Mouse (Mus musculus) stomach, postnatal 0 days (tissue): ENCODE measurements around the gene Mon2. TPM values are rescaled to one million over a fixed set of nuclear protein-coding genes. Genes with fewer than 3 reads are reported as not detected.

Source experiments
- ATAC-seq: fragments of 200-750 bp; cut with Nextera tagmentation; 2 replicates; pipeline ENCODE4 v1.8.0; 2017; ENCODE audit not compliant: low FRiP score, low TSS enrichment
- DNase-seq: peaks from one replicate; pipeline ENCODE4 v3.0.0-alpha.2; 2016; ENCODE audit warnings: low spot score
- H3K27ac ChIP-seq: fragments of 300-500 bp; sonication (generic); replicated peaks from 2 replicates; pipeline ENCODE4 v1.5.1; 2014; ENCODE audit warnings: mild to moderate bottlenecking, control low read depth
- H3K27me3 ChIP-seq: fragments of 300-500 bp; sonication (generic); 2 replicates; pipeline ENCODE4 v1.6.1; 2014; ENCODE audit warnings: low read length; ENCODE audit not compliant: control insufficient read depth, insufficient read depth
- H3K36me3 ChIP-seq: fragments of 300-500 bp; sonication (generic); 2 replicates; pipeline ENCODE4 v1.6.1; 2014; ENCODE audit warnings: low read length, mixed read lengths; ENCODE audit not compliant: control insufficient read depth, insufficient read depth
- H3K4me1 ChIP-seq: fragments of 300-500 bp; sonication (generic); replicated peaks from 2 replicates; pipeline ENCODE4 v1.6.1; 2014; ENCODE audit warnings: antibody characterized with exemption; ENCODE audit not compliant: control insufficient read depth, insufficient read depth
- H3K4me2 ChIP-seq: fragments of 300-500 bp; sonication (generic); replicated peaks from 2 replicates; pipeline ENCODE4 v1.6.1; 2014; ENCODE audit warnings: low read depth, mild to moderate bottlenecking, control low read depth, moderate library complexity
- H3K4me3 ChIP-seq: fragments of 300-500 bp; sonication (generic); 2 replicates; pipeline ENCODE4 v1.5.1; 2014; ENCODE audit warnings: low read depth, low read length, control low read depth
- H3K9ac ChIP-seq: fragments of 300-500 bp; sonication (generic); 2 replicates; pipeline ENCODE4 v1.6.1; 2014; ENCODE audit warnings: mild to moderate bottlenecking, low read length, control low read depth, mixed read lengths
- H3K9me3 ChIP-seq: fragments of 300-500 bp; sonication (generic); 2 replicates; pipeline ENCODE4 v1.6.1; 2016; ENCODE audit warnings: low read length; ENCODE audit not compliant: control insufficient read depth
- CTCF ChIP-seq: IDR thresholded peaks from 2 replicates; pipeline ENCODE4 v1.5.1; 2016; ENCODE audit warnings: antibody characterized with exemption, low read depth, mild to moderate bottlenecking, moderate library complexity
- EP300 ChIP-seq: optimal IDR thresholded peaks from 2 replicates; pipeline ENCODE3; 2016; ENCODE audit warnings: antibody characterized with exemption
- WGBS: fragments of 180-500 bp; shearing (Covaris S2); extraction: QIAGEN DNeasy Blood & Tissue Kit; methylation state at CpG from one replicate; pipeline ENCODE4 v1.1.7; 2014; 5-methylcytosine and 5-hydroxymethylcytosine counted together
- microRNA counts: library from miRNA; unstranded; fragments of <30 nt; microRNA quantifications from one replicate; lab custom pipeline; 2015
- microRNA-seq: library from miRNA; unstranded; fragments of <30 nt; microRNA quantifications from one replicate; pipeline ENCODE4, GENCODE M21; 2016
- polyA plus RNA-seq: library from polyadenylated mRNA; unstranded; fragments of >200 nt; fragmentation: Nextera tagmentation; extraction: Ambion mirVana; gene quantifications from 2 replicates; pipeline ENCODE4 v1.2.1, GENCODE M21; 2015

The Mon2 gene
- polyA plus RNA-seq, 1 experiment from 2014 or later = 15.9 TPM

DNA sequence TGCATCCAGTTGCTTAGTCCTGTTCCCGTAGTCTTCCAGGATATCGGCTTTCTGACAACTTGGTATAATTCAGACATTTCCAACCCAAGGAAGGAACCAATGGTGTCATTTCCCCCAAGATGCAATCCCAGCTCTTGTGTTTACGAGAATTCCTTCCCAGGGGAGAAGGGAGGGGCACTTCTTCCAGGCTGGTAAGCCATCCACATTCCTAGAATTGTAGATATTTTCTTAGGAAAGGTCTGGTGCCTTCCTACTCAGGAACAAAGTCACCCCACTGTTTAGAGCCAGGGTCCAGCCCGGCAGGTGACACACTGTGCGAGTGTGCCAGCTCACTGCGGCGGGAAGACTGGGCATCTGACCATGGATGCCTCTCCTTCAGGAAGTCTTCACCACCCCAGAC is 133.5 kb downstream of the Mon2 start:
- TF ChIP-seq CTCF = no peak
- TF ChIP-seq EP300 = no peak
- Histone ChIP-seq H3K4me1 (no peaks in the 10 kb centered on the region), H3K9ac (no peak overlapping the region), H3K4me2 (no peak overlapping the region), H3K27ac (no peak overlapping the region), H3K9me3 (no peaks in the 10 kb centered on the region), H3K4me3 (no peak overlapping the region), H3K36me3 (no peaks in the 10 kb centered on the region), H3K27me3 (no peaks in the 10 kb centered on the region)
- WGBS = 74% methylated on average over 7 of the region's 7 CpGs
- DNase-seq (no peak), ATAC-seq (no peak)

MicroRNAs encoded within 50 kb of the gene (microRNA counts, 519-probe panel; counts per million panel counts)
- microRNA mmu-let-7i (lab: Ali Mortazavi, UCI) = 7,544 counts per million, percentile 95 among the panel's probes with 10 or more counts

Small RNA genes within 50 kb of the gene (microRNA-seq; reads per million reads assigned to microRNA genes)
- 40,423 reads per million, percentile 98 among the genes with 10 or more reads in this experiment for gene Mirlet7i

Other genes with a start within 250 kb of the Mon2 start
- 55.7 and 55.9 TPM in 2 replicates for gene Usp15, start 120.5 kb upstream of the Mon2 start, polyA plus RNA-seq
- 2.2 and 2.4 TPM in 2 replicates for gene Fam19a2, start 187.5 kb upstream of the Mon2 start, polyA plus RNA-seq